Mouse (Mus musculus) forebrain, embryonic 12.5 days (tissue): Measurements from ENCODE around the gene Glipr1l3. TPM values are rescaled to one million over a fixed set of nuclear protein-coding genes. Genes with fewer than 3 reads are reported as not detected.
"Not testable (repeated sequence)": the region's sequence is repeated elsewhere in the genome, so short reads cannot be mapped to it uniquely, and the experiment has no call there.

Experiments used
- ATAC-seq: fragments of 200-750 bp; cut with Nextera tagmentation; 2 replicates; pipeline ENCODE4 v1.8.0; 2017; ENCODE audit warnings: moderate TSS enrichment; ENCODE audit not compliant: low FRiP score
- H3K27ac ChIP-seq: fragments of 300-500 bp; sonication (generic); 2 replicates; pipeline ENCODE4 v1.5.1; 2016; ENCODE audit warnings: mild to moderate bottlenecking
- H3K27me3 ChIP-seq: fragments of 300-500 bp; sonication (generic); 2 replicates; pipeline ENCODE4 v1.6.1; 2016; ENCODE audit warnings: mild to moderate bottlenecking
- H3K36me3 ChIP-seq: fragments of 300-500 bp; sonication (generic); replicated peaks from 2 replicates; pipeline ENCODE4 v1.6.1; 2016; ENCODE audit warnings: mild to moderate bottlenecking
- H3K4me1 ChIP-seq: fragments of 300-500 bp; sonication (generic); 2 replicates; pipeline ENCODE4 v1.6.1; 2016
- H3K4me2 ChIP-seq: fragments of 300-500 bp; sonication (generic); 2 replicates; pipeline ENCODE4 v1.6.1; 2016; ENCODE audit warnings: mild to moderate bottlenecking, moderate library complexity
- H3K4me3 ChIP-seq: fragments of 300-500 bp; sonication (generic); replicated peaks from 2 replicates; pipeline ENCODE4 v1.5.1; 2016; ENCODE audit warnings: mild to moderate bottlenecking
- H3K9ac ChIP-seq: fragments of 300-500 bp; sonication (generic); 2 replicates; pipeline ENCODE4 v1.6.1; 2016; ENCODE audit warnings: mild to moderate bottlenecking
- H3K9me3 ChIP-seq: fragments of 300-500 bp; sonication (generic); 2 replicates; pipeline ENCODE4 v1.6.1; 2016
- WGBS: fragments of 180-500 bp; shearing (Covaris S2); methylation state at CpG from one replicate; pipeline ENCODE4 v1.1.7; 2016; 5-methylcytosine and 5-hydroxymethylcytosine counted together
- polyA plus RNA-seq: library from polyadenylated mRNA; unstranded; fragments of >200 nt; fragmentation: Nextera tagmentation; extraction: Ambion mirVana; gene quantifications from 2 replicates; pipeline ENCODE4 v1.2.1, GENCODE M21; 2016

Glipr1l3 gene
- polyA plus RNA-seq, 1 experiment from 2014 or later = not detected

DNA sequence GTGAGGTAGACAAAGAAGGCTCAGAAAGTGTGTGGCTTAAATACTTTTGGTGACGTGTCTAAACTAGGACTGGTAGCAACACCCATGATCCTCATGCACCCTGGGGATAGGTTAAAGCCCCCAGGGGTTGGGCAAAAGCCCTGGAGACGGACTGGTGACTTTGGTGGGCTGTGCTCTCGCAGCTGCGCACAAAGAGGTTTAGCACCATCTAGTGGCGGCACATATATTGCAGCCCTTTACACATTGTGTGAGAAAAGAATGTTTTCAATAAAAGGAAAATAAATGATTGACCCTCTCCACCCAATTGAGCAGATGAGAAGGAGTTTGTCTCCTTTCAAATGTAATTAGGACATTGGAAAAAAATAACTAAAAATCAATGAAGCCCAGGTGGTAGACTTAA, 54.3 kb downstream of the Glipr1l3 start:
- WGBS = 6% methylated on average over 5 of the region's 5 CpGs
- H3K9me3 ChIP-seq = peaks cover 13% of the 10 kb centered on the region
- not testable (repeated sequence) for H3K36me3 ChIP-seq, H3K4me1 ChIP-seq, H3K9ac ChIP-seq, H3K27ac ChIP-seq, H3K4me3 ChIP-seq, H3K27me3 ChIP-seq, H3K4me2 ChIP-seq
- peak; percentile 23; the same call in 1 of the 2 replicates for ATAC-seq

Other genes starting within 250 kb of the Glipr1l3 start
- gene Krr1, start 187.7 kb downstream of the Glipr1l3 start, polyA plus RNA-seq = 59.1 and 61.2 TPM in 2 replicates
- gene Glipr1, start 157.7 kb downstream of the Glipr1l3 start, polyA plus RNA-seq = 0.44 and 1.0 TPM in 2 replicates
- gene Glipr1l1, start 100.1 kb downstream of the Glipr1l3 start, polyA plus RNA-seq = 0.29 TPM in 1 of 2 replicates, not detected in the other
- not detected in 2 replicates for gene Glipr1l2, start 77.0 kb downstream of the Glipr1l3 start, polyA plus RNA-seq
- 0.19 and 0.36 TPM in 2 replicates for gene Caps2, start 3.3 kb upstream of the Glipr1l3 start, polyA plus RNA-seq
- gene Kcnc2, start 110.8 kb upstream of the Glipr1l3 start, polyA plus RNA-seq = 1.6 and 1.8 TPM in 2 replicates